Mouse (Mus musculus): ENCODE results near the gene Wnt9b. TPM values are rescaled to one million over a fixed set of nuclear protein-coding genes. Genes with fewer than 3 reads are reported as not detected.

Gene Wnt9b
- polyA plus RNA-seq, 1 experiment from 2014 or later = 0.39 TPM

GRCm38 (mm10) chr11:103735046-103735781, 14.4 kb downstream of the Wnt9b start:
- 70% methylated on average over 19 of the region's 19 CpGs for WGBS
- DNase-seq (ENCODE audit: low spot score) (no peak), ATAC-seq (ENCODE audit: low FRiP score) (no peak)
- H3K27ac ChIP-seq (ENCODE audit: low read depth, low read length) = no peak overlapping the region
- H3K9ac ChIP-seq (ENCODE audit: low read depth, low read length) = no peak overlapping the region
- no peaks in the 10 kb centered on the region for H3K4me1 ChIP-seq (replicated peaks; ENCODE audit: control insufficient read depth, insufficient read depth, low read length)
- H3K4me3 ChIP-seq (ENCODE audit: low read depth, low read length) = no peak overlapping the region
- H3K9me3 ChIP-seq (ENCODE audit: control insufficient read depth, low read length) = no peaks in the 10 kb centered on the region
- H3K36me3 ChIP-seq (ENCODE audit: control insufficient read depth, insufficient read depth, low read length) = no peaks in the 10 kb centered on the region
- H3K4me2 ChIP-seq (replicated peaks; ENCODE audit: low read depth, low read length) = no peak overlapping the region
- no peaks in the 10 kb centered on the region for H3K27me3 ChIP-seq (ENCODE audit: control insufficient read depth, insufficient read depth, low read length)

GRCm38 (mm10) chr11:103734411-103735045, 15.1 kb downstream of the Wnt9b start:
- no peak for DNase-seq (ENCODE audit: low spot score)
- Histone ChIP-seq H3K9me3 (ENCODE audit: control insufficient read depth, low read length) (no peaks in the 10 kb centered on the region), H3K4me2 (replicated peaks; ENCODE audit: low read depth, low read length) (no peak overlapping the region), H3K27me3 (ENCODE audit: control insufficient read depth, insufficient read depth, low read length) (no peaks in the 10 kb centered on the region), H3K4me3 (ENCODE audit: low read depth, low read length) (no peak overlapping the region), H3K27ac (ENCODE audit: low read depth, low read length) (no peak overlapping the region), H3K9ac (ENCODE audit: low read depth, low read length) (no peak overlapping the region), H3K36me3 (ENCODE audit: control insufficient read depth, insufficient read depth, low read length) (no peaks in the 10 kb centered on the region), H3K4me1 (replicated peaks; ENCODE audit: control insufficient read depth, insufficient read depth, low read length) (no peaks in the 10 kb centered on the region)
- WGBS = 63% methylated on average over 5 of the region's 5 CpGs
- no peak for ATAC-seq (ENCODE audit: low FRiP score)

GRCm38 (mm10) chr11:103733961-103734360, 15.7 kb downstream of the Wnt9b start:
- Histone ChIP-seq H3K27me3 (ENCODE audit: control insufficient read depth, insufficient read depth, low read length) (no peaks in the 10 kb centered on the region), H3K4me3 (ENCODE audit: low read depth, low read length) (no peak overlapping the region), H3K36me3 (ENCODE audit: control insufficient read depth, insufficient read depth, low read length) (no peaks in the 10 kb centered on the region), H3K27ac (ENCODE audit: low read depth, low read length) (no peak overlapping the region), H3K4me1 (replicated peaks; ENCODE audit: control insufficient read depth, insufficient read depth, low read length) (no peaks in the 10 kb centered on the region), H3K9ac (ENCODE audit: low read depth, low read length) (no peak overlapping the region), H3K9me3 (ENCODE audit: control insufficient read depth, low read length) (no peaks in the 10 kb centered on the region), H3K4me2 (replicated peaks; ENCODE audit: low read depth, low read length) (no peak overlapping the region)
- no peak for ATAC-seq (ENCODE audit: low FRiP score)
- WGBS = 98% methylated on average over 2 of the region's 2 CpGs
- no peak for DNase-seq (ENCODE audit: low spot score)

- DNase-seq (ENCODE audit: low spot score) = no peak
- no peak for ATAC-seq (ENCODE audit: low FRiP score)
- no peak overlapping the region for H3K4me3 ChIP-seq (ENCODE audit: low read depth, low read length)
- no peaks in the 10 kb centered on the region for H3K9me3 ChIP-seq (ENCODE audit: control insufficient read depth, low read length)
- no peaks in the 10 kb centered on the region for H3K27me3 ChIP-seq (ENCODE audit: control insufficient read depth, insufficient read depth, low read length)
- H3K9ac ChIP-seq (ENCODE audit: low read depth, low read length) = no peak overlapping the region
- 58% methylated on average over 4 of the region's 4 CpGs for WGBS
- no peaks in the 10 kb centered on the region for H3K4me1 ChIP-seq (replicated peaks; ENCODE audit: control insufficient read depth, insufficient read depth, low read length)
- no peak overlapping the region for H3K4me2 ChIP-seq (replicated peaks; ENCODE audit: low read depth, low read length)
- H3K27ac ChIP-seq (ENCODE audit: low read depth, low read length) = no peak overlapping the region
- H3K36me3 ChIP-seq (ENCODE audit: control insufficient read depth, insufficient read depth, low read length) = no peaks in the 10 kb centered on the region
These were observed 16.6 kb downstream of the Wnt9b start for GRCm38 (mm10) chr11:103733069-103733468.

GRCm38 (mm10) chr11:103732306-103732705, 17.3 kb downstream of the Wnt9b start:
- ATAC-seq (ENCODE audit: low FRiP score) (no peak), DNase-seq (ENCODE audit: low spot score) (no peak)
- Histone ChIP-seq H3K9me3 (ENCODE audit: control insufficient read depth, low read length) (no peaks in the 10 kb centered on the region), H3K4me2 (replicated peaks; ENCODE audit: low read depth, low read length) (no peak overlapping the region), H3K36me3 (ENCODE audit: control insufficient read depth, insufficient read depth, low read length) (no peaks in the 10 kb centered on the region), H3K27ac (ENCODE audit: low read depth, low read length) (no peak overlapping the region), H3K9ac (ENCODE audit: low read depth, low read length) (no peak overlapping the region), H3K4me1 (replicated peaks; ENCODE audit: control insufficient read depth, insufficient read depth, low read length) (no peaks in the 10 kb centered on the region), H3K4me3 (ENCODE audit: low read depth, low read length) (no peak overlapping the region), H3K27me3 (ENCODE audit: control insufficient read depth, insufficient read depth, low read length) (no peaks in the 10 kb centered on the region)
- WGBS = 85% methylated on average over 7 of the region's 7 CpGs

GRCm38 (mm10) chr11:103731594-103731993, 18.0 kb downstream of the Wnt9b start:
- H3K4me3 ChIP-seq (ENCODE audit: low read depth, low read length) = no peak overlapping the region
- H3K9me3 ChIP-seq (ENCODE audit: control insufficient read depth, low read length) = no peaks in the 10 kb centered on the region
- no peak for ATAC-seq (ENCODE audit: low FRiP score)
- no peaks in the 10 kb centered on the region for H3K27me3 ChIP-seq (ENCODE audit: control insufficient read depth, insufficient read depth, low read length)
- H3K27ac ChIP-seq (ENCODE audit: low read depth, low read length) = no peak overlapping the region
- 89% methylated on average over 9 of the region's 9 CpGs for WGBS
- H3K4me1 ChIP-seq (replicated peaks; ENCODE audit: control insufficient read depth, insufficient read depth, low read length) = no peaks in the 10 kb centered on the region
- H3K36me3 ChIP-seq (ENCODE audit: control insufficient read depth, insufficient read depth, low read length) = no peaks in the 10 kb centered on the region
- no peak overlapping the region for H3K9ac ChIP-seq (ENCODE audit: low read depth, low read length)
- no peak for DNase-seq (ENCODE audit: low spot score)
- no peak overlapping the region for H3K4me2 ChIP-seq (replicated peaks; ENCODE audit: low read depth, low read length)

- Histone ChIP-seq H3K4me1 (replicated peaks; ENCODE audit: control insufficient read depth, insufficient read depth, low read length) (no peaks in the 10 kb centered on the region), H3K9me3 (ENCODE audit: control insufficient read depth, low read length) (no peaks in the 10 kb centered on the region), H3K27me3 (ENCODE audit: control insufficient read depth, insufficient read depth, low read length) (no peaks in the 10 kb centered on the region), H3K9ac (ENCODE audit: low read depth, low read length) (no peak overlapping the region), H3K27ac (ENCODE audit: low read depth, low read length) (no peak overlapping the region), H3K36me3 (ENCODE audit: control insufficient read depth, insufficient read depth, low read length) (no peaks in the 10 kb centered on the region), H3K4me3 (ENCODE audit: low read depth, low read length) (no peak overlapping the region), H3K4me2 (replicated peaks; ENCODE audit: low read depth, low read length) (no peak overlapping the region)
- no peak for ATAC-seq (ENCODE audit: low FRiP score)
- no peak for DNase-seq (ENCODE audit: low spot score)
- 72% methylated on average over 9 of the region's 9 CpGs for WGBS
These were observed 20.2 kb downstream of the Wnt9b start for GRCm38 (mm10) chr11:103729282-103729985.

- no peak for ATAC-seq (ENCODE audit: low FRiP score)
- DNase-seq (ENCODE audit: low spot score) = no peak
- 80% methylated on average over 11 of the region's 11 CpGs for WGBS
- Histone ChIP-seq H3K9me3 (ENCODE audit: control insufficient read depth, low read length) (no peaks in the 10 kb centered on the region), H3K27ac (ENCODE audit: low read depth, low read length) (no peak overlapping the region), H3K36me3 (ENCODE audit: control insufficient read depth, insufficient read depth, low read length) (no peaks in the 10 kb centered on the region), H3K27me3 (ENCODE audit: control insufficient read depth, insufficient read depth, low read length) (no peaks in the 10 kb centered on the region), H3K4me2 (replicated peaks; ENCODE audit: low read depth, low read length) (no peak overlapping the region), H3K4me3 (ENCODE audit: low read depth, low read length) (no peak overlapping the region), H3K9ac (ENCODE audit: low read depth, low read length) (no peak overlapping the region), H3K4me1 (replicated peaks; ENCODE audit: control insufficient read depth, insufficient read depth, low read length) (no peaks in the 10 kb centered on the region)
These were observed 25.3 kb downstream of the Wnt9b start for GRCm38 (mm10) chr11:103724331-103724771.

Measured in hindbrain, embryonic 11.5 days (tissue).